ENCODE assay signal across 11 mouse cellular contexts in the genomic region with DNA sequence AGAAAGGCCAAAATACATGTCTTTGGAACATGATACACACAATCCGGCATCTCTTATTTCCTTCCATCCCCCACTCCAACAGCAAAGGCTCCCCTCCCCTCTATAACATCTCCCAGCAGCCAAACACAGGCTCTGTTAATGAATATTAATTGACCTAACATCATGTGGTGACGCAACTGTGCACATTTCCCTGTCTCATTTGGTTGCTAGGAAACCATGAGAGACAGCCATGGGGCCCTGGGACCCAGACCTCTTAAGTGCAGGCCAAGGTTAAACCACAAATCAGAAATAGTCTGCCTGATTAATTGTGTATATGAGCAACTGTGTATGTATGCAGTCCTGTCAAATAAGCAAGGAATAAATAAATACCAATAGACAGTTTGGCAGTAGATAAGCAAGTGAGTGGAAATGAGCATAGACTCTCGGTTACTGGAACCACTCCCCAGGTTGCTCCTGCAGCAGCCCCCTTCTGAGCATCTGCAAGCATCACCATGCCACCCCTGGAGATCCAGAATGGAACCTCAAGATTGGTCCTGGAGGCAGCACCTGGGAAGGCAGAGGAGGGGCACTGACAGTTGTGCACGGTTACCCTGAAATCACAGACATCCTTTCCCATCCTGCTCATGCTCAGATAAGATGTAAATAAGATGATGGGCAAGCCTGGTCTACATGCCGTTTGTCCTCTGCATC.
A peak's percentile ranks its signal among the peaks of the same experiment; 100 is the strongest.
DNase-seq lines count a peak whose midpoint lies in the region; ATAC-seq lines count a peak whose summit lies in the region.
"Had no signal": no experiment of that assay in that cellular context is flagged by ENCODE, and none has a peak within 500 bp of the region (broad histone marks: within the 10 kb centered on the region; RNA-seq: fewer than 3 reads in every experiment).

No protein-coding gene starts in this region.

- no peak overlapping the region for H3K9ac ChIP-seq in embryonic facial prominence, embryonic 11.5 days (replicated peaks; ENCODE audit: low read length)
- no peak overlapping the region for H3K9ac ChIP-seq in hindbrain, embryonic 13.5 days
- H3K9ac ChIP-seq in neural tube, embryonic 12.5 days, result no peak overlapping the region

- H3K36me3 ChIP-seq in embryonic facial prominence, embryonic 11.5 days (replicated peaks; ENCODE audit: control insufficient read depth, insufficient read depth, low read depth, low read length), result no peaks in the 10 kb centered on the region
- no peaks in the 10 kb centered on the region for H3K36me3 ChIP-seq in hindbrain, embryonic 13.5 days
- H3K36me3 ChIP-seq in neural tube, embryonic 12.5 days, result no peaks in the 10 kb centered on the region

- H3K4me3 ChIP-seq in embryonic facial prominence, embryonic 11.5 days (ENCODE audit: low read depth, low read length), result no peak overlapping the region
- no peak overlapping the region for H3K4me3 ChIP-seq in hindbrain, embryonic 13.5 days
- H3K4me3 ChIP-seq in neural tube, embryonic 12.5 days, result no peak overlapping the region

- no peaks in the 10 kb centered on the region for H3K9me3 ChIP-seq in embryonic facial prominence, embryonic 11.5 days (replicated peaks; ENCODE audit: control insufficient read depth, low read length)
- no peaks in the 10 kb centered on the region for H3K9me3 ChIP-seq in hindbrain, embryonic 13.5 days
- no peaks in the 10 kb centered on the region for H3K9me3 ChIP-seq in neural tube, embryonic 12.5 days

- no peak overlapping the region for H3K4me2 ChIP-seq in embryonic facial prominence, embryonic 11.5 days (ENCODE audit: low read depth, low read length)
- H3K4me2 ChIP-seq in hindbrain, embryonic 13.5 days, result no peak overlapping the region
- 0 out of 2 replicates have a peak overlapping the region, but pooled peaks have one; percentile 18 for H3K4me2 ChIP-seq in neural tube, embryonic 12.5 days (replicated peaks)

- no peak overlapping the region for H3K27ac ChIP-seq in embryonic facial prominence, embryonic 11.5 days (replicated peaks; ENCODE audit: low read depth, low read length)
- H3K27ac ChIP-seq in hindbrain, embryonic 13.5 days, result peak overlapping the region; percentile 86
- H3K27ac ChIP-seq in neural tube, embryonic 12.5 days, result no peak overlapping the region

- 63% methylated on average over 5 of the region's 5 CpGs for WGBS in embryonic facial prominence, embryonic 11.5 days
- WGBS in hindbrain, embryonic 13.5 days, result 17% methylated on average over 5 of the region's 5 CpGs
- 33% methylated on average over 5 of the region's 5 CpGs for WGBS in neural tube, embryonic 12.5 days

- peak; percentile 63 for DNase-seq in embryo, embryonic 10 days (ENCODE audit: low spot score)
- DNase-seq in embryo, embryonic 9.5 days (ENCODE audit: extremely low spot score), result no peak
- DNase-seq in embryonic facial prominence, embryonic 11.5 days (ENCODE audit: low spot score), result peak; percentile 46
- no peak for DNase-seq in B cell, adult 2 months
- no peak for DNase-seq in yolk sac, embryonic 10.5 days (ENCODE audit: low spot score)
- DNase-seq in adrenal gland, adult 8-10 months, result no peak
- DNase-seq: heart, postnatal 4 days; lung, postnatal 10 days had no signal

- no peak; the same call in 1 of the 2 replicates for ATAC-seq in embryonic facial prominence, embryonic 11.5 days (replicated peaks; ENCODE audit: insufficient number of reproducible peaks, low FRiP score, low TSS enrichment, low read depth)
- peak; percentile 94 for ATAC-seq in hindbrain, embryonic 13.5 days (ENCODE audit: low FRiP score)
- peak; percentile 89 for ATAC-seq in neural tube, embryonic 12.5 days (ENCODE audit: low FRiP score, low read depth)
- ATAC-seq: Patski had no signal

- H3K27me3 ChIP-seq in embryonic facial prominence, embryonic 11.5 days (ENCODE audit: control insufficient read depth, insufficient read depth, low read length), result no peaks in the 10 kb centered on the region
- no peaks in the 10 kb centered on the region for H3K27me3 ChIP-seq in hindbrain, embryonic 13.5 days
- no peaks in the 10 kb centered on the region for H3K27me3 ChIP-seq in neural tube, embryonic 12.5 days (replicated peaks)

- H3K4me1 ChIP-seq in embryonic facial prominence, embryonic 11.5 days (ENCODE audit: control insufficient read depth, insufficient read depth, low read length), result no peaks in the 10 kb centered on the region
- peaks cover 41% of the 10 kb centered on the region for H3K4me1 ChIP-seq in hindbrain, embryonic 13.5 days (replicated peaks)
- peaks cover 10% of the 10 kb centered on the region; the same call in 1 of the 2 replicates for H3K4me1 ChIP-seq in neural tube, embryonic 12.5 days

Comparison
In these comparisons a context has a peak if more than half of its experiments do, and no peak if none do; other contexts are left out.
1. DNase-seq: peak in embryo, embryonic 10 days (single experiment) and embryonic facial prominence, embryonic 11.5 days (single experiment); none in embryo, embryonic 9.5 days (single experiment), B cell, adult 2 months (0 of 2), yolk sac, embryonic 10.5 days (single experiment) and adrenal gland, adult 8-10 months (single experiment).